ENCODE assay signal across 8 mouse cellular contexts in genomic region chr13:34076561-34077491, GRCm38 (mm10). TPM values are rescaled to one million over a fixed set of nuclear protein-coding genes. Genes with fewer than 3 reads are reported as not detected.
DNase-seq lines count a peak whose midpoint lies in the region; ATAC-seq lines count a peak whose summit lies in the region.

No protein-coding gene starts in this region.

- H3K27ac ChIP-seq in embryonic facial prominence, embryonic 13.5 days = peak overlapping the region; percentile 64
- H3K27ac ChIP-seq in heart, embryonic 15.5 days = no peak overlapping the region

- no peak for ATAC-seq in embryonic facial prominence, embryonic 13.5 days (ENCODE audit: insufficient number of reproducible peaks, insufficient read depth, low FRiP score, low TSS enrichment, low read depth)
- ATAC-seq in heart, embryonic 15.5 days (replicated peaks; ENCODE audit: insufficient number of reproducible peaks, insufficient read depth, low FRiP score, low read depth) = no peak

- 49% methylated on average over 20 of the region's 20 CpGs for WGBS in embryonic facial prominence, embryonic 13.5 days
- 45% methylated on average over 20 of the region's 20 CpGs for WGBS in heart, embryonic 15.5 days

- peak overlapping the region; percentile 71 for H3K4me3 ChIP-seq in embryonic facial prominence, embryonic 13.5 days
- peak overlapping the region; percentile 72 for H3K4me3 ChIP-seq in heart, embryonic 15.5 days

- H3K4me2 ChIP-seq in embryonic facial prominence, embryonic 13.5 days = peak overlapping the region; percentile 86
- peak overlapping the region; percentile 94 for H3K4me2 ChIP-seq in heart, embryonic 15.5 days

- peaks cover 9% of the 10 kb centered on the region for H3K36me3 ChIP-seq in embryonic facial prominence, embryonic 13.5 days
- peaks cover 11% of the 10 kb centered on the region; the same call in 1 of the 2 replicates for H3K36me3 ChIP-seq in heart, embryonic 15.5 days

- H3K9ac ChIP-seq in embryonic facial prominence, embryonic 13.5 days = peak overlapping the region; percentile 82
- peak overlapping the region; percentile 75 for H3K9ac ChIP-seq in heart, embryonic 15.5 days

- H3K9me3 ChIP-seq in embryonic facial prominence, embryonic 13.5 days = no peaks in the 10 kb centered on the region
- no peaks in the 10 kb centered on the region for H3K9me3 ChIP-seq in heart, embryonic 15.5 days (replicated peaks)

- H3K4me1 ChIP-seq in embryonic facial prominence, embryonic 13.5 days = peaks cover 18% of the 10 kb centered on the region
- H3K4me1 ChIP-seq in heart, embryonic 15.5 days (replicated peaks) = peaks cover 17% of the 10 kb centered on the region

- DNase-seq in adrenal gland, adult 18-20 months (ENCODE audit: low spot score in 2 of 2) = peak; percentile 16 to 40
- no peak for DNase-seq in adrenal gland, postnatal 25 days
- peak; percentile 22 for DNase-seq in adipocyte (ENCODE audit: low spot score)
- DNase-seq in layer of hippocampus, postnatal 10 days (ENCODE audit: low spot score in 2 of 2) = peak; percentile 55 to 69
- peak; percentile 49 to 57 for DNase-seq in lung, postnatal 4 days
- peak; percentile 60 for DNase-seq in right cerebral cortex, postnatal 14 days

- H3K27me3 ChIP-seq in embryonic facial prominence, embryonic 13.5 days = no peaks in the 10 kb centered on the region
- no peaks in the 10 kb centered on the region for H3K27me3 ChIP-seq in heart, embryonic 15.5 days

RNA-seq across cellular contexts. Expression of gene Tubb2a, which starts 1.0 kb away (rescaled TPM):
- total RNA-seq in adrenal gland, adult 18-20 months (2021) = 10 to 100 TPM; 35.1 to 85.9 TPM
- 17.8 and 23.2 TPM in 2 replicates for total RNA-seq in adrenal gland, postnatal 25 days (2021)
- 133 and 136 TPM in 2 replicates for polyA plus RNA-seq in embryonic facial prominence, embryonic 13.5 days (2015; fragmentation: Nextera tagmentation; extraction: Ambion mirVana)
- 136 and 170 TPM in 2 replicates for polyA plus RNA-seq in heart, embryonic 15.5 days (2015; fragmentation: Nextera tagmentation; extraction: Ambion mirVana)
- 1,000 to 10,000 TPM; 2,376 to 2,620 TPM for total RNA-seq in layer of hippocampus, postnatal 10 days (2021)

RNA-seq across cellular contexts. Expression of gene Bphl, which starts 39.4 kb away (rescaled TPM):
- total RNA-seq in adrenal gland, adult 18-20 months (2021) = 10 to 100 TPM; 81.0 to 98.3 TPM
- total RNA-seq in adrenal gland, postnatal 25 days (2021) = 89.9 and 96.6 TPM in 2 replicates
- 50.8 and 53.9 TPM in 2 replicates for polyA plus RNA-seq in embryonic facial prominence, embryonic 13.5 days (2015; fragmentation: Nextera tagmentation; extraction: Ambion mirVana)
- polyA plus RNA-seq in heart, embryonic 15.5 days (2015; fragmentation: Nextera tagmentation; extraction: Ambion mirVana) = 46.4 and 51.8 TPM in 2 replicates
- 10 to 100 TPM; 34.6 to 35.9 TPM for total RNA-seq in layer of hippocampus, postnatal 10 days (2021)

RNA-seq across cellular contexts. Expression of gene Tubb2b, which starts 53.4 kb away (rescaled TPM):
- 1 to 10 TPM; 1.0 to 2.9 TPM for total RNA-seq in adrenal gland, adult 18-20 months (2021)
- 0.71 and 0.76 TPM in 2 replicates for total RNA-seq in adrenal gland, postnatal 25 days (2021)
- polyA plus RNA-seq in embryonic facial prominence, embryonic 13.5 days (2015; fragmentation: Nextera tagmentation; extraction: Ambion mirVana) = 45.6 and 46.3 TPM in 2 replicates
- polyA plus RNA-seq in heart, embryonic 15.5 days (2015; fragmentation: Nextera tagmentation; extraction: Ambion mirVana) = 36.0 and 42.3 TPM in 2 replicates
- total RNA-seq in layer of hippocampus, postnatal 10 days (2021) = 1,000 to 10,000 TPM; 1,434 to 1,803 TPM

Comparison
In these comparisons a context has a peak if more than half of its experiments do, and no peak if none do; other contexts are left out.
1. RNA of gene Tubb2a, which starts 1.0 kb away (total RNA-seq): 2,376 to 2,620 TPM in layer of hippocampus, postnatal 10 days; 35.1 to 85.9 TPM in adrenal gland, adult 18-20 months and 17.8 to 23.2 TPM in adrenal gland, postnatal 25 days; every median in the first group is over 10 times any median in the second.
2. RNA of gene Tubb2b, which starts 53.4 kb away (total RNA-seq): 1,434 to 1,803 TPM in layer of hippocampus, postnatal 10 days; 1.0 to 2.9 TPM in adrenal gland, adult 18-20 months and 0.71 to 0.76 TPM in adrenal gland, postnatal 25 days; every median in the first group is over 100 times any median in the second.